Mouse (Mus musculus): ENCODE measurements around the gene Spata17. TPM values are rescaled to one million over a fixed set of nuclear protein-coding genes. Genes with fewer than 3 reads are reported as not detected.

Gene Spata17
- polyA plus RNA-seq, 1 experiment from 2014 or later = 2.0 TPM

DNA sequence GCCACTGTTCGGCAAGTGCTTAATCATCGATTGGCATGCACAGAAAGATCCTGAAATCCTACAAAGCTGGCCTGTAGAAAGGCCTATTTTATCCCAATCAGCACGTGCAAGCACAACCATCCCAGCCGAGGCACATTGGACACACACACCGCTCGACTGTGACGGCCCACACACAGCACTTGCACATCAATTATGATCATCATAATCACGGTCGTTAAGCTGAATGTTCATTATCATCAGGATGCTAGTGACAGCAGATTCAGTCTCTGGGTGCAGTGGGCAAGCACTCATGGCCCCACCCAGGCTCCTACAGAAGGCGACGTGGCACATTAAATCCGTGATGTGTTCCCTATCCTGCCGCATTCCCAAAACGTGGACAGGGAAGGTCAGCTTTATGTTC lies 122.7 kb downstream of the Spata17 start:
- no peaks in the 10 kb centered on the region for H3K9me3 ChIP-seq (ENCODE audit: control insufficient read depth, low read length)
- no peak for ATAC-seq (replicated peaks; ENCODE audit: low FRiP score)
- H3K4me3 ChIP-seq (ENCODE audit: low read depth, low read length) = no peak overlapping the region
- no peak overlapping the region for H3K4me2 ChIP-seq (ENCODE audit: low read depth, low read length, severe bottlenecking)
- no peaks in the 10 kb centered on the region for H3K27me3 ChIP-seq (ENCODE audit: control insufficient read depth, insufficient read depth, low read length)
- H3K27ac ChIP-seq (ENCODE audit: low read depth, low read length) = no peak overlapping the region
- no peak overlapping the region for H3K9ac ChIP-seq (ENCODE audit: low read length)
- no peak for DNase-seq (ENCODE audit: low spot score)
- H3K36me3 ChIP-seq (ENCODE audit: control insufficient read depth, insufficient read depth, low read length) = no peaks in the 10 kb centered on the region
- 82% methylated on average over 14 of the region's 14 CpGs for WGBS
- no peaks in the 10 kb centered on the region for H3K4me1 ChIP-seq (replicated peaks; ENCODE audit: control insufficient read depth, insufficient read depth, low read length)

DNA sequence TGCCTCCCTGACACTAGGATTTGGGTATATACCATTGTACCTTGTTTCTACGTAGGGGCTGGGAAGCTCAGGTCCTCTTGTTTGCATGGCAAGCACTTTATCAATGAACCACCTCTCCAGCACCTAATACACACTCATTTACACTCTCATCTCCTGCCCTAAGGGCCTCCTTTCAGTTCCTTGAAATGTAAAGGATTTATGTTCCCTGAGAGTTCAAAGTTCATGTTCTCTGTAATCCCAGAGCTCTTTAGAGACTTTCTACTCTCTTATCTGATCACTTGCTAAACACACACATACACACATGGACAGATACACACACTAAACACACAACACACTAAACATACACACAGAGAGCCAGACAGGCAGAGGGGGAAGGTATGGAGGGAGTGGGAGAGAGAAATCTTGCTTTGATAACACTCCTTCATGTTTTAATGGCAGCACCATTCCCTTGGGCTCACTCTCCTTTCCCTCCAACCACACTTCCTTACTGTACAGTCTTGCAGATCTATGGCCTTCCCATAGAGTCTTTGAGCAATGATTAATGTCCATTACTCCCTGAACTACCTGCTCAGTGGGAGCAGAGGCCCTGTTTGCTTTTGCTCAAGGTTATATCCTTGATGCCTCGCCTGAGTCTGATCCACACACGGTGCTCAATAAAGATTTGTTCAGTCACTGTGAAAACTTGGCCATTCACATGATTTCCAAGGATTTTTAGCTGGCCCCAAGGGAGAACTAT lies 126.4 kb downstream of the Spata17 start:
- ATAC-seq (replicated peaks; ENCODE audit: low FRiP score) = no peak

GRCm38 (mm10) chr1:187086027-187086426 lies 129.2 kb downstream of the Spata17 start:
- Histone ChIP-seq H3K4me1 (replicated peaks; ENCODE audit: control insufficient read depth, insufficient read depth, low read length) (no peaks in the 10 kb centered on the region), H3K4me2 (ENCODE audit: low read depth, low read length, severe bottlenecking) (no peak overlapping the region), H3K27ac (ENCODE audit: low read depth, low read length) (no peak overlapping the region), H3K4me3 (ENCODE audit: low read depth, low read length) (no peak overlapping the region), H3K9ac (ENCODE audit: low read length) (no peak overlapping the region), H3K9me3 (ENCODE audit: control insufficient read depth, low read length) (no peaks in the 10 kb centered on the region), H3K27me3 (ENCODE audit: control insufficient read depth, insufficient read depth, low read length) (no peaks in the 10 kb centered on the region), H3K36me3 (ENCODE audit: control insufficient read depth, insufficient read depth, low read length) (no peaks in the 10 kb centered on the region)
- ATAC-seq (replicated peaks; ENCODE audit: low FRiP score) = no peak
- 71% methylated on average over 6 of the region's 6 CpGs for WGBS
- no peak for DNase-seq (ENCODE audit: low spot score)

More for the DNA sequence above, 126.4 kb downstream of the Spata17 start:
- no peaks in the 10 kb centered on the region for H3K36me3 ChIP-seq (ENCODE audit: control insufficient read depth, insufficient read depth, low read length)
- H3K4me1 ChIP-seq (replicated peaks; ENCODE audit: control insufficient read depth, insufficient read depth, low read length) = no peaks in the 10 kb centered on the region
- no peak overlapping the region for H3K27ac ChIP-seq (ENCODE audit: low read depth, low read length)
- 80% methylated on average over 3 of the region's 3 CpGs for WGBS
- H3K9ac ChIP-seq (ENCODE audit: low read length) = no peak overlapping the region
- no peaks in the 10 kb centered on the region for H3K9me3 ChIP-seq (ENCODE audit: control insufficient read depth, low read length)
- DNase-seq (ENCODE audit: low spot score) = no peak
- H3K27me3 ChIP-seq (ENCODE audit: control insufficient read depth, insufficient read depth, low read length) = no peaks in the 10 kb centered on the region
- H3K4me3 ChIP-seq (ENCODE audit: low read depth, low read length) = no peak overlapping the region
- H3K4me2 ChIP-seq (ENCODE audit: low read depth, low read length, severe bottlenecking) = no peak overlapping the region

GRCm38 (mm10) chr1:187077352-187077751 lies 137.9 kb downstream of the Spata17 start:
- Histone ChIP-seq H3K9ac (ENCODE audit: low read length) (no peak overlapping the region), H3K4me1 (replicated peaks; ENCODE audit: control insufficient read depth, insufficient read depth, low read length) (peaks cover 6% of the 10 kb centered on the region; the same call in 1 of the 2 replicates), H3K9me3 (ENCODE audit: control insufficient read depth, low read length) (no peaks in the 10 kb centered on the region), H3K27ac (ENCODE audit: low read depth, low read length) (no peak overlapping the region), H3K27me3 (ENCODE audit: control insufficient read depth, insufficient read depth, low read length) (no peaks in the 10 kb centered on the region), H3K4me3 (ENCODE audit: low read depth, low read length) (no peak overlapping the region), H3K4me2 (ENCODE audit: low read depth, low read length, severe bottlenecking) (no peak overlapping the region), H3K36me3 (ENCODE audit: control insufficient read depth, insufficient read depth, low read length) (no peaks in the 10 kb centered on the region)
- peak; percentile 53 for DNase-seq (ENCODE audit: low spot score)
- WGBS = 34% methylated on average over 9 of the region's 9 CpGs
- ATAC-seq (replicated peaks; ENCODE audit: low FRiP score) = peak; percentile 75

GRCm38 (mm10) chr1:187077043-187077334 lies 138.3 kb downstream of the Spata17 start:
- peaks cover 6% of the 10 kb centered on the region; the same call in 1 of the 2 replicates for H3K4me1 ChIP-seq (replicated peaks; ENCODE audit: control insufficient read depth, insufficient read depth, low read length)
- no peaks in the 10 kb centered on the region for H3K9me3 ChIP-seq (ENCODE audit: control insufficient read depth, low read length)
- no peak overlapping the region for H3K4me3 ChIP-seq (ENCODE audit: low read depth, low read length)
- H3K36me3 ChIP-seq (ENCODE audit: control insufficient read depth, insufficient read depth, low read length) = no peaks in the 10 kb centered on the region
- H3K4me2 ChIP-seq (ENCODE audit: low read depth, low read length, severe bottlenecking) = no peak overlapping the region
- no peak for DNase-seq (ENCODE audit: low spot score)
- H3K9ac ChIP-seq (ENCODE audit: low read length) = no peak overlapping the region
- H3K27ac ChIP-seq (ENCODE audit: low read depth, low read length) = peak overlapping the region; percentile 55
- peak; percentile 67 for ATAC-seq (replicated peaks; ENCODE audit: low FRiP score)
- H3K27me3 ChIP-seq (ENCODE audit: control insufficient read depth, insufficient read depth, low read length) = no peaks in the 10 kb centered on the region
- WGBS = 37% methylated on average over 3 of the region's 3 CpGs

- 35% methylated on average over 3 of the region's 3 CpGs for WGBS
- no peak for DNase-seq (ENCODE audit: low spot score)
- H3K27ac ChIP-seq (ENCODE audit: low read depth, low read length) = peak overlapping the region; percentile 55
- peaks cover 6% of the 10 kb centered on the region; the same call in 1 of the 2 replicates for H3K4me1 ChIP-seq (replicated peaks; ENCODE audit: control insufficient read depth, insufficient read depth, low read length)
- no peaks in the 10 kb centered on the region for H3K9me3 ChIP-seq (ENCODE audit: control insufficient read depth, low read length)
- no peak overlapping the region for H3K9ac ChIP-seq (ENCODE audit: low read length)
- H3K27me3 ChIP-seq (ENCODE audit: control insufficient read depth, insufficient read depth, low read length) = no peaks in the 10 kb centered on the region
- peak; percentile 88 for ATAC-seq (replicated peaks; ENCODE audit: low FRiP score)
- H3K4me2 ChIP-seq (ENCODE audit: low read depth, low read length, severe bottlenecking) = no peak overlapping the region
- H3K36me3 ChIP-seq (ENCODE audit: control insufficient read depth, insufficient read depth, low read length) = no peaks in the 10 kb centered on the region
- H3K4me3 ChIP-seq (ENCODE audit: low read depth, low read length) = no peak overlapping the region
These were observed 138.8 kb downstream of the Spata17 start for GRCm38 (mm10) chr1:187076198-187077042.

DNA sequence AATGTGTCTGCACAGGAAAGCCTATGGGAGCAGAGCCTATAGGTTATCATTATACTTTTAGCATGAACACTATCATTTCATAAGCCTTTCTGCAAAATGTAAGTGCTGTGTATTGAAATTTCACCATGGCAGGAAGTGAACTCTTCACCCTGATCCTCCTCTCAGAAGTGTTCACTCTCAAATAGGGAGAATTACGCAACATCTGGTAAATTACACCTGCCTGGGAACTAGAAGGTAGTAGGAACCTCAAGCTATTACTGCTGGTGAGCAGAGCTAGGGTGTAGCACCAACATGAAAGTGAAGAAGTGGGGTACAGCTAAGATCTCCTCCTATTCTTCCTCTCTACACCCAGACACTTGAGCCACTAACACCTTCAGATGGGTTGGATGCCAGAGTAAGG lies 155.4 kb downstream of the Spata17 start:
- ATAC-seq (replicated peaks; ENCODE audit: low FRiP score) = no peak
- H3K9me3 ChIP-seq (ENCODE audit: control insufficient read depth, low read length) = no peaks in the 10 kb centered on the region
- H3K4me3 ChIP-seq (ENCODE audit: low read depth, low read length) = no peak overlapping the region
- H3K4me2 ChIP-seq (ENCODE audit: low read depth, low read length, severe bottlenecking) = no peak overlapping the region
- H3K4me1 ChIP-seq (replicated peaks; ENCODE audit: control insufficient read depth, insufficient read depth, low read length) = no peaks in the 10 kb centered on the region
- DNase-seq (ENCODE audit: low spot score) = no peak
- 91% methylated on average over 1 of the region's 1 CpGs for WGBS
- no peaks in the 10 kb centered on the region for H3K27me3 ChIP-seq (ENCODE audit: control insufficient read depth, insufficient read depth, low read length)
- H3K36me3 ChIP-seq (ENCODE audit: control insufficient read depth, insufficient read depth, low read length) = no peaks in the 10 kb centered on the region
- H3K9ac ChIP-seq (ENCODE audit: low read length) = no peak overlapping the region
- no peak overlapping the region for H3K27ac ChIP-seq (ENCODE audit: low read depth, low read length)

DNA sequence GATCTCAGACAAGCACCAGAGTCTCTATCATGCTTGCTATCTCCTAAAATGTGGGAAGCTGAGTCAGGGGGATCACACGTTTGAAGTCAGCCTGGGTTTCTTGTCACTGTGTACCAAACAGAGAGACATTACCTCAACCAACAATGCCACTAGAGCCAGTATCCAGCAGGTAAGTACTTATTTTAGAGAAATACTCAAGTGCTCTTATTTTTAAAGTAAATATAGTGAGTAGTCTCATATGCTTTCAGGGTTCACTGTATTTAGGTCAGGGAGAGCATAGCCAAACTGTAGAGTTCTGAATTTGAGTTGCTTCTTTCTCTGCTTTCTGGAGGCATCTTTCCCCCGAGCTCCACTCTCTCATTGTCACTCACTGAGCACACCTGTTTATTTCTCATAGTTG lies 160.9 kb downstream of the Spata17 start:
- no peak overlapping the region for H3K4me3 ChIP-seq (ENCODE audit: low read depth, low read length)
- DNase-seq (ENCODE audit: low spot score) (no peak), ATAC-seq (replicated peaks; ENCODE audit: low FRiP score) (no peak)
- no peaks in the 10 kb centered on the region for H3K36me3 ChIP-seq (ENCODE audit: control insufficient read depth, insufficient read depth, low read length)
- no peak overlapping the region for H3K9ac ChIP-seq (ENCODE audit: low read length)
- H3K27me3 ChIP-seq (ENCODE audit: control insufficient read depth, insufficient read depth, low read length) = no peaks in the 10 kb centered on the region
- H3K27ac ChIP-seq (ENCODE audit: low read depth, low read length) = no peak overlapping the region
- H3K4me2 ChIP-seq (ENCODE audit: low read depth, low read length, severe bottlenecking) = no peak overlapping the region
- WGBS = 81% methylated on average over 2 of the region's 2 CpGs
- no peaks in the 10 kb centered on the region for H3K9me3 ChIP-seq (ENCODE audit: control insufficient read depth, low read length)
- no peaks in the 10 kb centered on the region for H3K4me1 ChIP-seq (replicated peaks; ENCODE audit: control insufficient read depth, insufficient read depth, low read length)

Measured in forebrain, embryonic 11.5 days (tissue).